Mouse (Mus musculus): Measurements from ENCODE around the gene Sash1.

Sash1 gene

DNA sequence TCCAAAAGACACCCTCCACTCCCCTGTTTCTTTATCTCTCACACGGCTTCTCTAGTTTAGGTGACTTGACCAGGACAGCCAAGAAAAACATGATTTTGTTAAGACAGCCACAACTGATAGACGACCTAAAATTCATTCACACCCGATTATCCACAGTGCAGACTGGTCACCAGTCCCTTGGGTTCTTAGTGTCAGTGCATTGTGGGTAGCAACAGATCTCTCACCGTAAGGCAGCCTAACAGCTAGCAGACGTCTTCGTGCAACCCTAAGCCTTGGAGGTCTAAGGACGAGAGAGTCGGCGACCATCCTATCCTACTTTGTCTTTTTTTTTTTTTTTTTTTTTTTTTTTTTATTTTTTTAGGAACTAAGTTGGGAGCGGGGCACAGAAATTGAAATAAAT lies 34.2 kb downstream of the Sash1 start:
- DNase-seq (ENCODE audit: low read depth): no peak

DNA sequence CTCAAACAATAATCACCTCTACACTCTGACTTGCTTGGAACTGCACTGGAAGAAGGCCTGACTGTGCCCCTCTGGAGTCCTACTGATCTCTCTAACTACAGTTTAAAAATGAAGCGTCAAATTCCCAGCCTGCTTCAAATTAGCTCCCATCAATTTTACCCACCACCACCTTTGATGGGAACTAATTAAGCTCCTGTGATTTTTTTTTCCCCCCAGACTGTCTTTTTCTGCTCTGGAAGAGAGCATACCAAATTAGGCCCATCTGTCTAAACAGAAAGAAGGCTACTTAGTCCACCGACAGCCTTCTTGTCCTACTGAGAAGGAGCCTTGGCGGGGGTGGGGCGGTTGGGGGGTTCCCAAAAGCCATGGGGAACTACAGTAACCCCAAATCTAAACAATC lies 37.9 kb downstream of the Sash1 start:
- no peak for DNase-seq (ENCODE audit: low read depth)

DNA sequence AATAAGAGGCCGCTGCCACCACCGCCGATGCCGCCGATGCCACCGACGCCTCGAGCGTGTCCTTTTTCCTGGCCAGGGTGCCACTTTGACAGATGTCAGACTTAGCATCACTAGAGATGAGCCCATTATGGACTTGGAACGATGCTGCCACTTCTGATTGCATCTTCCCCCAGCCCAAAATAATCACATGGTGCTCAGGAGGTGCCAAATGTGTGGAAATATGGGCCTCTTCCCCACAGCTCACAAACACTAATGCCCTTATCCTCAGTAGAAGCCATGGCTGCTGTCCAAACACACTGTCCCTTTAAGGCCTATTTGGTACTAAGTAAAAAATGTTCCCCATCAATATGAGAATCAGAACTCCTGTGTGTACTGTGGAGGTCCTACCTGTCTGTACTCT lies 39.6 kb downstream of the Sash1 start:
- no peak for DNase-seq (ENCODE audit: low read depth)

DNA sequence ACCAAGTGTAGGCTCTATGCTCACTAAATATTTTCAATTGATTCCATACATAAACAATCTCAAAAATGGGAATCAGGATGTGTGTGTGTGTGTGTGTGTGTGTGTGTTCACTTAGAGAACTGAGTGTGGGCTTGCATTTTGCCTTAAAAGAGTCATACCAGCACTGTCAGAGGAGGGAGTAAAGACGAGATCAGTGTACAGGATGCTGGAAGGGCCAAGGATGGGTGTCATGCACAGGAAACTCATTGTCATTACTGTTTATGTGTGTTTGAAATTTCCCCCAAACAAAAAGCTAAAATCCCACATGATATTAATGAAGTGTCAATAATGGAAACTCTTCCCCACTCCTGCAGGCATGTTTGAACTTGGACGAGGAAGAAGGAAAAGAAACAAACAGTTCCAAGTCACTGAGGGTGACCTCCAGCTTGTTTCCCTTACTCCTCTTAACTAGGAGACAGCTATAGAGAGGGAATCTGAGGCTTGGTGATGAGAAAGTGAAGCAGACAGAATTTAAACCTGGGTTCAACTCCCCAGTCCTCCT lies 40.6 kb downstream of the Sash1 start:
- no peak for DNase-seq (ENCODE audit: low read depth)

DNA sequence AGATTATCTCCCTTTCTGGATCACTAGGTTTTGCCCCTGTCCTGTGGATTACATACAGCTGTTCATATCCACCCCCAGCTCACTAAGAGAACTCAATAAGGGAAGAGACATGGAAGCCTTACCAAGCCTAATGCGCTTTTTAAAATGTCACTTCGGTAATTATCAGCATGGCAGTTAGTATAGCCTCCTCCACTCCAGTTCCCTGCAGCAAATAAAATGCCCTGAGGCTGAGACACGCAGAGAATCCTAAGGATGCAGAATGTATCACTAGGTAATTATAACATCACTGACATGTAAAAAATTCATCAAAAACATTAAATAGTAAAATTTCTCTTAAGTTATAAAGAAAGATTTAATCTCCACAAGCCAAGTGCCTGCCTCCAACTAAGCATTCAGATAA lies 45.9 kb downstream of the Sash1 start:
- DNase-seq (ENCODE audit: low read depth): no peak

DNA sequence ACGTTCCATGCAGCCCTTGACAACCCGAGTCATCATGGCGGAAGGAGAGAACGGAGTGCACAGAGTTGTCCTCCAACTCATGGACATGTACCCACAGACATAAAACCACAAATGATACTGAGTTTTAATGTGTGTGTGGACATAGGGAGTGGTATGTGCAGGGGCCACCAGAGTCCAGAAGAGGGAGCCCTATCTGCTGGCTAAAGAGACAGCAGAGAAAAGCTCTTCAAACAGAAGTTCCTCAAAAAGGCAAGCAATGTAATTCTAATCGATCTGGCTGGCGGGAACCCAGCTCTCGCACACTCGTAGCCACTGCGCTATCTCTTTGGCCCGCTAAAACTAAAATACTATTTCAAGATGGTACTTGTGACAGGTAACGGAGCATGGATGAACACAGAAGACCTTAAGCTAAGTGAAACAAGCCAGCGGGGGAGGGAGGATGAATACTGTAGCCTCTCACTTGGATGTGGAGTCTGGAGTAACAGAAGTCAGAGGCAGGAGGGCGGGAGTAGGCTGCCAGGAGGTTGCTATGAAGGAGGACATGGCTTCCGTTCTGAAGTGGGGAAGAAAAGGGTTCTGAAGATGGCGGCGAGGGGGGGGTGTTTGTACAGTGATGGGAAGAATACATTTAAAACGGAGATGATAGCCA lies 51.9 kb downstream of the Sash1 start:
- DNase-seq (ENCODE audit: low read depth): no peak

DNA sequence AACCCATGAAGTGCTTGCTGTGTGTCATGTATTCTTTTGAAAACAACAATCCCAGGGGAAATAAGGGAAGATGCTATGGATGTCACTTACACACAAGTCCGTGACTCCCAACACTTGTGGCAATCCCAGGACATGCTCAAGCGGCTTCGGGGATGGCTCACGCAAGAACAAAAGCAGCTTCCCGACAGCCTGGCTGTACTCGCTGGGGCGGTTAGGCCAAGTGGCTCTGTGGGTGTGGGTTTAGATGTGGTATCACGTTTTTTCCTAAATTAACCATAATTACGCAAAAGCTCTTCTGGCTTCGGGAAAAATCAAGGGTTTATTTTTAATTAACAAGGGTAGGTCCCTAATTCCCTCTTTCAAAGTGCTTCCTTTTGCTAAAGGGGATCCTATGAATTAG lies 59.6 kb downstream of the Sash1 start:
- no peak for DNase-seq (ENCODE audit: low read depth)

DNA sequence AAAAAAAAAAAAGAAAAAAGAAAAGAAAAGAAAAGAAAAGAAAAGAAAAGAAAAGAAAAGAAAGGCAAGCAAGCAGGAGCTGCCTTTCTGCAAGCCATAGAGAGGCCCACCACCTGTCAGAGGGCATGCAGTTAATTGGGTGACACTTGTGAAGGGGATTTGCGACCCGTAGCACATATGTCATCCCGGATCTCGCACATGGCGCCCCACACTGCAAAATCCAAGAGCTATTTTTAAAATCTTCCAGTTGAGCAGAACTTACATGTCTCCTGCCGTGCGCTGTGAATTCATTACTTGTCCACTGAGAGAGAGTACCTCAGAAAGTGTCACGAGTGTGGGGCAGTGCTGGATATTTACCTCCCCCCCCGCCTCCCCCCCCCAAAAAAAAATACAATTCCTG lies 60.0 kb downstream of the Sash1 start:
- DNase-seq (ENCODE audit: low read depth): no peak

DNA sequence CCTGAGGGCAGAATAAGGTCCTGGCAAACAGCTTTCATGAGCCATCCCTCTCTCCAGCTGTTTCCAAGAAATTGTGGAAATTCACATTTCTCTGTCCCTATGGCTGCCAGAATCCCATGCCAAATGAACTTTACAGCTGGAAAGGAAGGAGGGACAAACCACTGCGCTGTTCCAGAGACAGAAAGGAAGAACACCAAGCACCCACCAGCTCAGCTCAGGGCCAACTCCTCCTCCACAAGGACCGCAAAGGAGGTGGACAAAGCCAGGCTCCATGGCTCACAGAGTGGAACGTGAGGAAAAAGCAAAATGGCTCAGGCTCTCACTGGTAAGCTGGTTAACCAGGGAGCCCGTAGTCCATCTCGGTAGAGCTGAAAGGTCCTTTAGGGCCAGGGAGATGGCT lies 67.8 kb downstream of the Sash1 start:
- no peak for DNase-seq (ENCODE audit: low read depth)

DNA sequence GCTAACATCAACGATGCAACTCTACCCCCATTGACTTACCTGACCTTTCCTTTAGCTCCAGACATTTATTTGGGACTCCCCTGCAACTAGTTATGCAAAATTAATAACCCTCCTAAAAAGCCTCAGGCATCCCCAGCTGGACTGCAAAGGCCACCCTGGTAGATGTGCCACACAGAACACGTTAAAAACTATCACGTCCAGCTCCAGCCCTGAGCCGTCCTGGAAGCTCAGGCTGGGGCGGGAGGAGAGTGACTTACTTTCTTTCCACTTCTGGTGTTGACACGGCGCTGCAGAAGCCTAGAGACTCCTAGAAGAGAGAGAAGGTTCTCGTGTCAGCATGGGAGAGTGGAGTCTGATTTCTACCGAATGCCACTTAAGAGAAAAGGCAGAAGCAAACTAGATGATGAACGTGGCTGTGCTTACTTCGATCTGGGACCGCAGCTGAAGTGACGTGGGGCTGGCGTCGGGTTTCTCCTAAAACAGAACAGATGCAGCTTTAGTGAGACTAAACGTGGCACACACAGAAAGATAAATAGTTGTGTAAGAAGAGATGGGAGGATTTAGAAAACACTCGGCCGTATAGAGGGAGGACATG lies 71.8 kb downstream of the Sash1 start:
- no peak for DNase-seq (ENCODE audit: low read depth)

DNA sequence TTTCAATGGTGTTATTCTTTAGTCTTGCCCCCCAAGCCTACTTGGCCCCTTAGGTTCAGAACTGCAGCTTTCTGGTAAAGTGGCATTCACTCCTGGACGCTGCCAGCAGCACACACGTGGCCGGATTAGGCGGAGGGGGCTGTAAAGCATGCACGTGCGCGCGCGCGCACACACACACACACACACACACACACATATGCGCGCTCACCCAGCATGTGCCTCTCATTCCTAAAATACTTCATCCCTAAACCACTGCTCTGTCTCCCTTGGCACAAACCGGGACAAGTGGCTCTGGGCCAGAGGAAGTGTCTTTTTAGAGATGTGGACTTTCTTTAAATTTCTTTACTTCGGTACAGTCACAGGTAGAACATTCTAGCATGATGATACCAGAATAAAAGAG lies 72.6 kb downstream of the Sash1 start:
- DNase-seq (ENCODE audit: low read depth): no peak

DNA sequence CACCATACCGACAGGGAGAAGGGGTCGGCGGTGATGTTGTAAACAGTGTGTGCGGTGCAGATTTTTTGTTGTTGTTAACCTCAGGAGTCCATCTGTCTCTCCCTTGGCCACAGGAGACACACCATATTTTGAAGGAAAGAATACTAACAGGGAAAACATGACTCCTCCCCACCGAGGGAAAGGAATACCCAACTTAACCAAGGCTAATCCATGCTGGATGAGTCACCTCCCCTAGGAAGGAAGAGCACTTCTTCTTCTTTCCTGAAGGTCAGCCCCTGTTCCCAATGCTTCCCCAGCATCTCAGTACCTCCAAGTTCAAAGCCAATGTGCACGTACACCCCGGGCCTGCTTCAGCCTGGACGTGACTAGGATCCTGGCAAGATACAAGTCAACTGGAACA lies 73.1 kb downstream of the Sash1 start:
- DNase-seq (ENCODE audit: low read depth): no peak

DNA sequence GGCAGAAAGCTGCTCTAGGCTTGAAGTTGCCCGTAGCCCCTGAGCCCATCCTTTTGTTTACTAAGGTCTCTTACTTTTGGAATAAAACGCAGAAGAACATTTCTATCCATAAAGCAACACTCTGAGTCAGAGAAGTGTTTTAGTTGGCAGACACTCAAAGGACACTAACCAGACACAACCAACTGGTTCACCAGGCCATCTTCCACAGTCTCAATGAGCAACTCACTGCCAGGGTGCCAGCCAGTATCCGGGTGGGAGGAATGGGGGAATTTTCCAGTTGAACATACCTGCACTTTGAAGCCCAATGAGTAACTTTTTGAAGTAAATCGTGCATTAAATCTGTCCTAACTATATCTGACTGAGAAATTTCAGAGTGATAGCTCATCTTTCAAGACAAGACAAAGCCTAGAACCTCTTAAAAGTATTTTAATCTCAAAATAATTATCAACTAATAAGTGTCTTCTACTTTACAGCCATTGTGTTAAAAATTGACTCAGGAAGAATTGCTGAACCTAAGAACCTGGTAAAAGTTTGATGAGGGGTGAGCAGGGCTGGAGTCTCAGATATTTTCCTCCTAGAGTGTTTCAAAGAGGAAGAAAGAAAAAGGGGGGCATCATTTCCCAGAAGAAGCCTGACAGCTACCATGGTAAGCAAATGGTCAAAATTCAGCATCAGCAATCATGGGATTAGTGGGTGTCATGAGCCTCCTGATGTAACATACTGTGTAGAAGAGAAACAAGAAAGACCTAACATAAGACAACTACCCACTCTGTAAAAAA lies 74.4 kb downstream of the Sash1 start:
- no peak for DNase-seq (ENCODE audit: low read depth)

DNA sequence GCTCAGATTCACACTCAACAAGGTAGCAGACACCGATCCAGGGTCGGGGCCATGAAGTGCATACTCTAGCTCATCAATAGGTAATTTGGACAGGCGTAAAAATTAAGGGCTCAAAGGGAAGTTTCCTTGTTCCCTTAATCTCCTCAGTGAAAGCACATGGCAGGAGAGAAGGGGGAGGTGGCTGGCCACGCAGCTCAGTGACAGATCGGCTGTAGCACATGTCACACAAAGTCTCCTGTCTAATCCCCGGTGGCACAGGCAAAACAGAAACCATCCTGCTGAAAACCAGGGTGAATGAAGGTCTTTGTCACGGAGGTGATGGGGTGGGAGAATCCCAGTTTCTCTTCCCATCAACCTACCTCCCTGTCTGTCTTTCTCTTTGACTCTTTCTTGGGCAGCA lies 75.4 kb downstream of the Sash1 start:
- no peak for DNase-seq (ENCODE audit: low read depth)

DNA sequence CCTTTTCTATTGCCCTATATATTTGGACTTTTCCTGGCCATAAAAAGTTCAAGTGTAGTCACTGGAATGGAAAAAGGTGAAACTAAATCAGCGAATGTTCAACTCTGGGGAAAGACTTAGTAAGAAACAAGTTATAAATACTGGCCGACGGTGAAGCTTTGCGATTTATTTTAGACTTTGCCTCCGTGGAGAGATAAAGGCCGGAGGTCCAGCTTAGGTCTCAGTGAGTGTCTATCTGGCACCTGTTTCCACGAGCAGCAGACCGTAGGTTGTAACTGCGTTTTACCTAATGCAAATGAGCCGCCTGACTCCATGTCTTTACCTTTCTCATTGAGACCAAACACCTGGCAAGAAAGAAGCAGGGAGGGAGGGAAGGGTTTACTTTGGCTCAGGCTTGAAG lies 77.5 kb downstream of the Sash1 start:
- DNase-seq (ENCODE audit: low read depth): no peak

DNA sequence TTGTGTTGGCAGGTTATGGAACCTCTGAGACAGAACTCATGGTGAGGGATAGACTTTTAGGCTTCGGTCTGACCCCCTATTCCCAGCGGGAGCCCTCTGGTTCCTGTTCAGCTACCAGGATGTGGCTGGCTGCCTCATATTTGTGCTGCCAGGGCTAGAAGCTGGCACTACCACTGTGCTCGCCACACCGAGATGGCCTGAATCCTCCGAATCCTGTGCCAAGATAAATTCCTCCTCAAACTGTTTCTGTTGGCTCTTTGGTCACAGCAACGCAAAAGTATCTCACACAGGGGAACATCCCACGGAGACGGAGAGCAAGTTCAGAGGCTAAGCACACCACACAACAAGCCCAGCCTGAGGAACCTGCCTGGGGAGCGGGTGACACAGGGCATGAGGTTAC lies 78.3 kb downstream of the Sash1 start:
- no peak for DNase-seq (ENCODE audit: low read depth)

DNA sequence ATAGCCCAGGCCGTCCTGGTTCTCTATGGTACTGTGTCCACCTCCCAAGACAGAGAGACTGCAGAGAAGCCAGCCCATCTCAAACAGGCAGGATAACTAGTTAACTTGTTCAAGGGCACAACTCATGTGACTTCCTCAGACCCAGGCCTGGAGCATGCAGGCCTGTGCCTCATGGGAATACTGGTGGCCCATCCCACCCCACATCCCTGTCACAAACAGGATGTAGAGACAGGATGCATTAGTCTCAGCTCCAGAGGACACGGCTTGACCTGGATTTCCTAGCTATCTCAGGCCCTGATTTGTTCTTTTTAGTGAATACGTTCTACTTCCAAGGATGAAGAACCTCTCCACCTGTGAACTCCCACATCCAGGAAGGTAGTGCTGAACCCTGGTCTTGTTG lies 80.5 kb downstream of the Sash1 start:
- no peak for DNase-seq (ENCODE audit: low read depth)

DNA sequence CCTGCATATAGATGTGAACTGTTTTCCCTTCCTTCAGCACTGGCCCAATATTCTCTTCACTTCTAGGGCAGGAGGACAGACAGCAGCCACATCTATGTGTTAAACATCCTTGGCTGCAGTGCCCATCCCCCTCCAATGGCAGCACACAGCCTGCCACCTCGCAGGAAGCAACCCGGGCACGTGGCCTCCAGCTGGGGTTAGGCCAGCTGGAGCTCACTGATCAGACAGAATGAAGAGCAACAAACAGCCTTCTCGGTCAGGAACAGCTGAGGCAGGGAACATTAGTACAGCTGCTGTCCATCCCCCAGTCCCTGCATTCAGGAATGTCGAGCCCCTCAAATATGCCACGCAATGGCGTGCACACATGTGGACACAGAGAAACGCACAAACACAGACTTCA lies 81.6 kb downstream of the Sash1 start:
- DNase-seq (ENCODE audit: low read depth): no peak

DNA sequence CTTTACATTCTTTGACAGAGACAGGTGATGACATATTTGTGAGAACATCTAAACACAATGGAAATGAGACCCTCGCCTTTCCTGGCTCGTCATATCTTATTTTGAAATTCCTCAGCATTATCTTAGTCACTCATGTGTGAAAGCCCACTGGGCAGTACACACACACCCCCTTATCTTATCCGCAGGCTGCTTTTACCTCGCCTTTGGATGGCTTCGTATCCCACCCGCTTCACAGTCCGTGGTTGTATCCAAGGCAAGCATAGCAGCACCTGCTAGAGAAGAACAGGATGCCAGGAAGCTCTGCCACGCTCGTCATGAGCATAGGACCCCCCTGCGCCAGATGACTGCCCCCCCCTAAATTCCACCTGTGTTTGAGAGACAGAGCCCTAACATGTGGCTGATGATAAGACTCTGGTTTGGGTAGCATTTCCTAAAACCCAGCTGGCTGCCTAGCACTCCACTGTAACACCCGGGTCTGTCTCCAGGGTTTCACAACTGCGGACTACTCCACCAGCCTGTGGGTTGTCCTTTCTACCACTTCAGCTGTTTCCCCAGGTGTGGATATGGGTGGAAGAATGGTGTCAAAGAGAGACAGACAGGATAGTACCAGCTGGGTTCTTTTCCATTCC lies 84.0 kb downstream of the Sash1 start:
- no peak for DNase-seq (ENCODE audit: low read depth)

DNA sequence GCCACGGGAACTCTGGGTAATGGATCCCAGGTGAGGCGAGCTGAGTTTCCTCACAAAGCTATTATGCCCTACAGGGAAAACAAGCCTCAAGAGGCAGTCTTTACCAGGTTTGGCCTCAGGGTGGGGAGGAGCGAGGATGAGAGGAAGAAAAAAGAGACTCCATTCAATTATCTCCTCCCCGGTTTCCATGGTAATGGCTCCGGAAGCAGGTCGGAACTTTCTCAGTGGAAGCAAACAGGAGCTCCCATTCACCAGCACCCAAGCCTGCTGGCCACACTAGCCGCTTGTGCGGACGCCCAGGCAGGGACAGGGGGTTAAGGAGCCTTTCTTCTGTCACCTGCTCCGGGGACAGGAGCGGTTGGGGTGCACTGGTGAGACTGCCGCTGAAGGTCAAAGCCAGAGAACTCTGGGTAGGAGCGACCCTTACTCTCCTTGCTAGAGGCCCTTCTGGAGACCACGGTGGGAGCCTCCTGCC lies 84.7 kb downstream of the Sash1 start:
- no peak for DNase-seq (ENCODE audit: low read depth)

DNA sequence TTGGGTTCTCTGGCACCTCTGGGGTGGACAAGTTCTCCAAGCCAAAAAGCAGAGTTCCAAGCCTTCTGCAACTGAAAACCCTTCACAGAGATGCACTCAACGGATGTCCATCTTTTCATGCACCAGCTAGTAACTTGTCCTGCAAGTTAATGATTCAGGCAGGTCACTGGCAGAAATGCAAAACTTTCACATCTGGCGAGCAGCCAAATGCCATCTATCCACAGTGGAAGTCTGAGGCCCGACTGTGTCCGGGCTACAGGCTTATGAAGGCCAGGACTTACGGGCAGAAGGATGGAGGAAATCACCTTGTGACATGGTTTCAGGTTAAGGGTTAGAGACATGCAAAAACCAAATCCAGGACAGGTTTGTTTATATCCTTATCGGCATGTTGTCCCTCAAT lies 88.0 kb downstream of the Sash1 start:
- no peak for DNase-seq (ENCODE audit: low read depth)

DNA sequence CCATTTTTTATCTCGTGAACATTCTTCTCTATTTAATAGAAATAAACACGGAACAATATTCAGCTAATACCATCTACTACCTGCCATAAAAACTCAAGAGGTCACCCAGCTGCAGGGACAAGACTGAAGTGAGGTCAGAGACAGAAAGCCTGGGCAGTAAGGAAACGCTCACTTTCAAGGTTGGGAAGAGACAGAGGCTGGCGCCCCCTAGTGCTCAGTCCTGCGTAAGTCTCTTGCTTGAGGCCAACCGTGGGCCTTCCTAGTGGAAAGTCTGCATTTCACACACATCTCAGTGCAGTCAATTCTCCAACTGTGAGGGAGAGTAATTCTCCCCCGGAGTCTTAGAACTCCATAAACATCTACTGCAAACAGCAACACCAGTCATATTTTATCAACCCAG lies 90.5 kb downstream of the Sash1 start:
- DNase-seq (ENCODE audit: low read depth): no peak

DNA sequence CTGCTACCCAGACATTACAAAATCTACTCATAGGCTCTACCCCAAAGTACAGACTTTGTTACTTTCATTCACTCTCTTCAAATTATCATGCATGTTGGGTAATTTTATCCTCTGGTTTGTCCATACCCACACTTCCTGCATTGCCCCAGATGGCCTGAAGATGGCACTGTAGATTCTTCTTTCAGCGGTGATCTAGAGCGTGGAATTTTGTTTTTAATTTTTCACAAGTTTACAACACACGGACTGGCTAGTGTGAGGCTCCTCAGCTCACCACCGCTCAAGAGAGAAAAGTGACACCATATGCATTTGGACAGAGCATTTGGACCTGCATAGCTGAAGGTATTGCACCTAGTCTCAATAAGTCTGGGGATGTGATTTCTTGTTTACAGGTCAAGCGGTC lies 93.5 kb downstream of the Sash1 start:
- no peak for DNase-seq (ENCODE audit: low read depth)

Data from fibroblast of lung, adult 2 months (primary cell).